Mouse (Mus musculus) frontal cortex, postnatal 36 days (tissue): Measurements from ENCODE around the gene Lrpap1.
A peak's percentile ranks its signal among the peaks of the same experiment; 100 is the strongest.

ENCODE experiments used
- DNase-seq, 2 experiments: peaks; one replicate each; pipeline ENCODE4 v3.0.0; 2022; ENCODE audit warnings: low spot score in 2 of 2

Gene Lrpap1

GRCm38 (mm10) chr5:35104960-35105921 lies at the start of gene Lrpap1:
Gene Lrpap1, minus strand, starts transcription at chr5:35105766.
- DNase-seq: peak; percentile 88 to 89

GRCm38 (mm10) chr5:35149939-35150338 lies 44.4 kb upstream of the Lrpap1 start:
- DNase-seq: no peak

GRCm38 (mm10) chr5:35149526-35149925 lies 44.0 kb upstream of the Lrpap1 start:
- no peak for DNase-seq

- no peak for DNase-seq
These were observed 42.6 kb upstream of the Lrpap1 start for GRCm38 (mm10) chr5:35147963-35148767.

GRCm38 (mm10) chr5:35147155-35147962 lies 41.8 kb upstream of the Lrpap1 start:
- DNase-seq: peak in 1 of 2 experiments; percentile 38

- DNase-seq: no peak
These were observed 41.2 kb upstream of the Lrpap1 start for GRCm38 (mm10) chr5:35146747-35147146.

GRCm38 (mm10) chr5:35144716-35145115 lies 39.1 kb upstream of the Lrpap1 start:
- no peak for DNase-seq

GRCm38 (mm10) chr5:35143460-35144245 lies 38.1 kb upstream of the Lrpap1 start:
- no peak for DNase-seq

- DNase-seq: no peak
These were observed 37.3 kb upstream of the Lrpap1 start for GRCm38 (mm10) chr5:35142910-35143309.

- peak; percentile 66 to 79 for DNase-seq
These were observed 35.8 kb upstream of the Lrpap1 start for GRCm38 (mm10) chr5:35141316-35141715.

- peak; percentile 65 to 79 for DNase-seq
These were observed 32.6 kb upstream of the Lrpap1 start for GRCm38 (mm10) chr5:35138183-35138611.

GRCm38 (mm10) chr5:35137510-35138182 lies 32.1 kb upstream of the Lrpap1 start:
- DNase-seq: peak; percentile 87 to 95

GRCm38 (mm10) chr5:35135903-35136302 lies 30.3 kb upstream of the Lrpap1 start:
- DNase-seq: no peak

GRCm38 (mm10) chr5:35134286-35134685 lies 28.7 kb upstream of the Lrpap1 start:
- DNase-seq: no peak

- DNase-seq: no peak
These were observed 27.9 kb upstream of the Lrpap1 start for GRCm38 (mm10) chr5:35133468-35133867.

GRCm38 (mm10) chr5:35132278-35132980 lies 26.9 kb upstream of the Lrpap1 start:
- no peak for DNase-seq

- peak; percentile 74 to 87 for DNase-seq
These were observed 26.2 kb upstream of the Lrpap1 start for GRCm38 (mm10) chr5:35131773-35132172.

GRCm38 (mm10) chr5:35131237-35131636 lies 25.7 kb upstream of the Lrpap1 start:
- DNase-seq: no peak

- DNase-seq: no peak
These were observed 24.2 kb upstream of the Lrpap1 start for GRCm38 (mm10) chr5:35129767-35130191.
